Mouse (Mus musculus): ENCODE results near the gene Smarcal1. TPM values are rescaled to one million over a fixed set of nuclear protein-coding genes. Genes with fewer than 3 reads are reported as not detected.

Smarcal1 gene
- polyA plus RNA-seq, 1 experiment from 2014 or later = 34.8 TPM

GRCm38 (mm10) chr1:72574608-72575007 lies 8.4 kb upstream of the Smarcal1 start:
- Histone ChIP-seq H3K4me1 (peaks cover 53% of the 10 kb centered on the region), H3K9me3 (replicated peaks) (no peaks in the 10 kb centered on the region), H3K27me3 (ENCODE audit: low read depth, poor library complexity, severe bottlenecking) (peaks cover 16% of the 10 kb centered on the region; the same call in 1 of the 2 replicates), H3K4me3 (no peak overlapping the region), H3K27ac (no peak overlapping the region), H3K36me3 (no peaks in the 10 kb centered on the region)
- no peak for DNase-seq (ENCODE audit: low spot score)
- WGBS = 60% methylated on average over 7 of the region's 7 CpGs

GRCm38 (mm10) chr1:72575121-72575520 lies 7.9 kb upstream of the Smarcal1 start:
- Histone ChIP-seq H3K9me3 (replicated peaks) (no peaks in the 10 kb centered on the region), H3K36me3 (no peaks in the 10 kb centered on the region), H3K27ac (no peak overlapping the region), H3K4me3 (no peak overlapping the region), H3K4me1 (peaks cover 53% of the 10 kb centered on the region), H3K27me3 (ENCODE audit: low read depth, poor library complexity, severe bottlenecking) (peaks cover 16% of the 10 kb centered on the region; the same call in 1 of the 2 replicates)
- no peak for DNase-seq (ENCODE audit: low spot score)
- WGBS = 60% methylated on average over 4 of the region's 4 CpGs

- WGBS = 2% methylated on average over 12 of the region's 12 CpGs
- peak; percentile 52 for DNase-seq (ENCODE audit: low spot score)
- Histone ChIP-seq H3K4me1 (peaks cover 52% of the 10 kb centered on the region), H3K9me3 (replicated peaks) (no peaks in the 10 kb centered on the region), H3K36me3 (no peaks in the 10 kb centered on the region), H3K27ac (peak overlapping the region; percentile 46), H3K27me3 (ENCODE audit: low read depth, poor library complexity, severe bottlenecking) (peaks cover 16% of the 10 kb centered on the region; the same call in 1 of the 2 replicates), H3K4me3 (peak overlapping the region; percentile 34)
Measured at GRCm38 (mm10) chr1:72577481-72577922, 5.5 kb upstream of the Smarcal1 start.

- WGBS = 41% methylated on average over 15 of the region's 15 CpGs
Measured at GRCm38 (mm10) chr1:72578351-72578750, 4.7 kb upstream of the Smarcal1 start.

GRCm38 (mm10) chr1:72578806-72579205 lies 4.2 kb upstream of the Smarcal1 start:
- 0 out of 2 replicates have a peak overlapping the region, but pooled peaks have one; percentile 22 for H3K4me3 ChIP-seq
- no peak for DNase-seq (ENCODE audit: low spot score)
- H3K27ac ChIP-seq = peak overlapping the region; percentile 64; the same call in 1 of the 2 replicates

More at GRCm38 (mm10) chr1:72578351-72578750, 4.7 kb upstream of the Smarcal1 start:
- Histone ChIP-seq H3K36me3 (no peaks in the 10 kb centered on the region), H3K4me1 (peaks cover 49% of the 10 kb centered on the region), H3K27me3 (ENCODE audit: low read depth, poor library complexity, severe bottlenecking) (peaks cover 16% of the 10 kb centered on the region; the same call in 1 of the 2 replicates), H3K27ac (peak overlapping the region; percentile 64; the same call in 1 of the 2 replicates), H3K9me3 (replicated peaks) (no peaks in the 10 kb centered on the region), H3K4me3 (0 out of 2 replicates have a peak overlapping the region, but pooled peaks have one; percentile 22)
- peak; percentile 38 for DNase-seq (ENCODE audit: low spot score)

GRCm38 (mm10) chr1:72583906-72584305 lies 855 bp downstream of the Smarcal1 start:
- H3K27me3 ChIP-seq (ENCODE audit: low read depth, poor library complexity, severe bottlenecking) = no peaks in the 10 kb centered on the region
- peak overlapping the region; percentile 69 for H3K4me3 ChIP-seq
- peaks cover 22% of the 10 kb centered on the region for H3K4me1 ChIP-seq
- 80% methylated on average over 4 of the region's 4 CpGs for WGBS
- no peak for DNase-seq (ENCODE audit: low spot score)
- peak overlapping the region; percentile 88 for H3K27ac ChIP-seq
- H3K36me3 ChIP-seq = peaks cover 34% of the 10 kb centered on the region
- no peaks in the 10 kb centered on the region for H3K9me3 ChIP-seq (replicated peaks)

More at GRCm38 (mm10) chr1:72578806-72579205, 4.2 kb upstream of the Smarcal1 start:
- 34% methylated on average over 4 of the region's 4 CpGs for WGBS
- peaks cover 16% of the 10 kb centered on the region; the same call in 1 of the 2 replicates for H3K27me3 ChIP-seq (ENCODE audit: low read depth, poor library complexity, severe bottlenecking)
- no peaks in the 10 kb centered on the region for H3K9me3 ChIP-seq (replicated peaks)
- no peaks in the 10 kb centered on the region for H3K36me3 ChIP-seq
- H3K4me1 ChIP-seq = peaks cover 52% of the 10 kb centered on the region

- WGBS = 94% methylated on average over 17 of the region's 17 CpGs
Measured at GRCm38 (mm10) chr1:72585971-72586875, 3.2 kb downstream of the Smarcal1 start.

GRCm38 (mm10) chr1:72587532-72587931 lies 4.5 kb downstream of the Smarcal1 start:
- H3K4me1 ChIP-seq = peaks cover 10% of the 10 kb centered on the region
- H3K36me3 ChIP-seq = peaks cover 61% of the 10 kb centered on the region
- WGBS = 94% methylated on average over 15 of the region's 15 CpGs
- DNase-seq (ENCODE audit: low spot score) = no peak
- no peaks in the 10 kb centered on the region for H3K27me3 ChIP-seq (ENCODE audit: low read depth, poor library complexity, severe bottlenecking)
- no peaks in the 10 kb centered on the region for H3K9me3 ChIP-seq (replicated peaks)
- no peak overlapping the region for H3K4me3 ChIP-seq
- no peak overlapping the region for H3K27ac ChIP-seq

More at GRCm38 (mm10) chr1:72585971-72586875, 3.2 kb downstream of the Smarcal1 start:
- H3K9me3 ChIP-seq (replicated peaks) = no peaks in the 10 kb centered on the region
- H3K4me1 ChIP-seq = peaks cover 16% of the 10 kb centered on the region
- H3K27ac ChIP-seq = no peak overlapping the region
- DNase-seq (ENCODE audit: low spot score) = no peak
- H3K36me3 ChIP-seq = peaks cover 48% of the 10 kb centered on the region
- H3K4me3 ChIP-seq = no peak overlapping the region
- no peaks in the 10 kb centered on the region for H3K27me3 ChIP-seq (ENCODE audit: low read depth, poor library complexity, severe bottlenecking)

GRCm38 (mm10) chr1:72588763-72589162 lies 5.7 kb downstream of the Smarcal1 start:
- H3K4me1 ChIP-seq = peaks cover 7% of the 10 kb centered on the region
- 88% methylated on average over 2 of the region's 2 CpGs for WGBS
- no peaks in the 10 kb centered on the region for H3K27me3 ChIP-seq (ENCODE audit: low read depth, poor library complexity, severe bottlenecking)
- peaks cover 73% of the 10 kb centered on the region for H3K36me3 ChIP-seq
- no peaks in the 10 kb centered on the region for H3K9me3 ChIP-seq (replicated peaks)
- no peak overlapping the region for H3K4me3 ChIP-seq
- no peak for DNase-seq (ENCODE audit: low spot score)
- H3K27ac ChIP-seq = no peak overlapping the region

GRCm38 (mm10) chr1:72590636-72591035 lies 7.6 kb downstream of the Smarcal1 start:
- Histone ChIP-seq H3K27ac (no peak overlapping the region), H3K36me3 (peaks cover 87% of the 10 kb centered on the region)
- WGBS = 80% methylated on average over 4 of the region's 4 CpGs

GRCm38 (mm10) chr1:72592350-72592749 lies 9.3 kb downstream of the Smarcal1 start:
- Histone ChIP-seq H3K9me3 (replicated peaks) (no peaks in the 10 kb centered on the region), H3K27me3 (ENCODE audit: low read depth, poor library complexity, severe bottlenecking) (no peaks in the 10 kb centered on the region), H3K27ac (no peak overlapping the region), H3K4me1 (no peaks in the 10 kb centered on the region), H3K4me3 (no peak overlapping the region), H3K36me3 (peaks cover 87% of the 10 kb centered on the region)
- WGBS = 93% methylated on average over 3 of the region's 3 CpGs
- no peak for DNase-seq (ENCODE audit: low spot score)

More at GRCm38 (mm10) chr1:72590636-72591035, 7.6 kb downstream of the Smarcal1 start:
- Histone ChIP-seq H3K4me3 (no peak overlapping the region), H3K9me3 (replicated peaks) (no peaks in the 10 kb centered on the region), H3K4me1 (no peaks in the 10 kb centered on the region), H3K27me3 (ENCODE audit: low read depth, poor library complexity, severe bottlenecking) (no peaks in the 10 kb centered on the region)
- DNase-seq (ENCODE audit: low spot score) = no peak

- H3K4me3 ChIP-seq = no peak overlapping the region
- no peak overlapping the region for H3K27ac ChIP-seq
- WGBS = 89% methylated on average over 20 of the region's 20 CpGs
- H3K9me3 ChIP-seq (replicated peaks) = no peaks in the 10 kb centered on the region
- H3K36me3 ChIP-seq = peaks cover 87% of the 10 kb centered on the region
- no peaks in the 10 kb centered on the region for H3K27me3 ChIP-seq (ENCODE audit: low read depth, poor library complexity, severe bottlenecking)
- no peak for DNase-seq (ENCODE audit: low spot score)
- H3K4me1 ChIP-seq = no peaks in the 10 kb centered on the region
Measured at GRCm38 (mm10) chr1:72593340-72593951, 10.4 kb downstream of the Smarcal1 start.

All from limb, embryonic 10.5 days (tissue).